Mouse (Mus musculus) myocyte (in vitro differentiated cells): ENCODE measurements around the gene Aldh3a1.

ENCODE experiments used
- CEBPB ChIP-seq: IDR thresholded peaks from 2 replicates; pipeline ENCODE4 v1.6.1; 2011; ENCODE audit warnings: mild to moderate bottlenecking, moderate library complexity; ENCODE audit not compliant: poor library complexity, insufficient read depth, severe bottlenecking
- E2F4 ChIP-seq: IDR thresholded peaks from one replicate; pipeline ENCODE4 v1.6.1; 2011; ENCODE audit warnings: mild to moderate bottlenecking, control low read depth, moderate library complexity; ENCODE audit not compliant: insufficient read depth
- MAX ChIP-seq: IDR thresholded peaks from one replicate; pipeline ENCODE4 v1.6.1; 2011; ENCODE audit warnings: low read depth, mild to moderate bottlenecking, control low read depth
- MYOD1 ChIP-seq, 3 experiments: IDR thresholded peaks; one replicate each; pipeline ENCODE4 v1.6.1; 2011; ENCODE audit warnings: control low read depth in 2 of 3, low read depth in 2 of 3, mild to moderate bottlenecking in 2 of 3, moderate library complexity in 1 of 3; ENCODE audit not compliant: insufficient read length in 2 of 3, control insufficient read depth in 1 of 3
- MYOG ChIP-seq, 3 experiments: IDR thresholded peaks; one replicate each; pipeline ENCODE4 v1.6.1; 2011; ENCODE audit warnings: control low read depth in 2 of 3, low read depth in 2 of 3, mild to moderate bottlenecking in 2 of 3; ENCODE audit not compliant: insufficient read length in 2 of 3, control insufficient read depth in 1 of 3, insufficient read depth in 1 of 3
- POLR2A ChIP-seq: IDR thresholded peaks from one replicate; pipeline ENCODE4 v1.6.1; 2011; ENCODE audit warnings: low read depth, mild to moderate bottlenecking, control low read depth, moderate library complexity; ENCODE audit not compliant: insufficient read length
- POLR2AphosphoS2 ChIP-seq: IDR thresholded peaks from one replicate; pipeline ENCODE4 v1.6.1; 2011; ENCODE audit warnings: low read depth, control low read depth; ENCODE audit not compliant: insufficient read length
- REST ChIP-seq: IDR thresholded peaks from one replicate; pipeline ENCODE4 v1.6.1; 2011; ENCODE audit warnings: mild to moderate bottlenecking, control low read depth, moderate library complexity; ENCODE audit not compliant: insufficient read depth, insufficient read length
- SRF ChIP-seq: IDR thresholded peaks from one replicate; pipeline ENCODE4 v1.6.1; 2011; ENCODE audit warnings: low read depth; ENCODE audit not compliant: control insufficient read depth, insufficient read length
- TCF12 ChIP-seq: IDR thresholded peaks from one replicate; pipeline ENCODE4 v1.6.1; 2011; ENCODE audit warnings: mild to moderate bottlenecking, control low read depth; ENCODE audit not compliant: poor library complexity, insufficient read depth, severe bottlenecking
- TCF3 ChIP-seq: IDR thresholded peaks from one replicate; pipeline ENCODE4 v1.6.1; 2011; ENCODE audit warnings: low read depth, control low read depth; ENCODE audit not compliant: insufficient read length
- USF1 ChIP-seq: IDR thresholded peaks from one replicate; pipeline ENCODE4 v1.6.1; 2011; ENCODE audit warnings: low read depth, mild to moderate bottlenecking, control low read depth, moderate library complexity

- TF ChIP-seq POLR2A: no peak
- TF ChIP-seq POLR2AphosphoS2: no peak
- TF ChIP-seq USF1: no peak
- no peak for TF ChIP-seq TCF3
- no peak for TF ChIP-seq E2F4
- TF ChIP-seq MAX: no peak
- TF ChIP-seq MYOD1 (IDR thresholded peaks at IDR 0.05; ENCODE audit: control insufficient read depth in 1 of 3, insufficient read length in 2 of 3, low read depth in 2 of 3): no peak
- TF ChIP-seq TCF12: no peak
- TF ChIP-seq MYOG (IDR thresholded peaks at IDR 0.05; ENCODE audit: control insufficient read depth in 1 of 3, insufficient read depth in 1 of 3, insufficient read length in 2 of 3, low read depth in 2 of 3): no peak
- no peak for TF ChIP-seq SRF
- no peak for TF ChIP-seq CEBPB
- no peak for TF ChIP-seq REST
Measured at GRCm38 (mm10) chr11:61158141-61158540, 49.2 kb upstream of the Aldh3a1 start.
